Mouse (Mus musculus) limb, embryonic 15.5 days (tissue): ENCODE results near the gene Kcnq1. TPM values are rescaled to one million over a fixed set of nuclear protein-coding genes. Genes with fewer than 3 reads are reported as not detected.
A peak's percentile ranks its signal among the peaks of the same experiment; 100 is the strongest.

Source experiments
- ATAC-seq: fragments of 200-750 bp; cut with Nextera tagmentation; 2 replicates; pipeline ENCODE4 v1.8.0; 2017; ENCODE audit warnings: low read depth, moderate TSS enrichment; ENCODE audit not compliant: insufficient number of reproducible peaks, low FRiP score, low TSS enrichment
- H3K27ac ChIP-seq: fragments of 300-500 bp; sonication (generic); 2 replicates; pipeline ENCODE4 v1.5.1; 2015; ENCODE audit warnings: moderate library complexity, mild to moderate bottlenecking, inconsistent platforms
- H3K27me3 ChIP-seq: fragments of 300-500 bp; sonication (generic); 2 replicates; pipeline ENCODE4 v1.6.1; 2015; ENCODE audit warnings: inconsistent platforms
- H3K36me3 ChIP-seq: fragments of 300-500 bp; sonication (generic); 2 replicates; pipeline ENCODE4 v1.6.1; 2015; ENCODE audit warnings: inconsistent platforms
- H3K4me1 ChIP-seq: fragments of 300-500 bp; sonication (generic); 2 replicates; pipeline ENCODE4 v1.6.1; 2015; ENCODE audit warnings: inconsistent platforms
- H3K4me2 ChIP-seq: fragments of 300-500 bp; sonication (generic); 2 replicates; pipeline ENCODE4 v1.6.1; 2015; ENCODE audit warnings: mild to moderate bottlenecking, inconsistent platforms
- H3K4me3 ChIP-seq: fragments of 300-500 bp; sonication (generic); 2 replicates; pipeline ENCODE4 v1.5.1; 2015; ENCODE audit warnings: mild to moderate bottlenecking, inconsistent platforms
- H3K9ac ChIP-seq: fragments of 300-500 bp; sonication (generic); 2 replicates; pipeline ENCODE4 v1.6.1; 2015; ENCODE audit warnings: inconsistent platforms
- H3K9me3 ChIP-seq: fragments of 300-500 bp; sonication (generic); 2 replicates; pipeline ENCODE4 v1.6.1; 2016; ENCODE audit warnings: inconsistent platforms
- WGBS: fragments of 180-500 bp; shearing (Covaris S2); methylation state at CpG from one replicate; pipeline ENCODE4 v1.1.7; 2015; 5-methylcytosine and 5-hydroxymethylcytosine counted together
- polyA plus RNA-seq: library from polyadenylated mRNA; unstranded; fragments of >200 nt; fragmentation: Nextera tagmentation; extraction: Ambion mirVana; gene quantifications from 2 replicates; pipeline ENCODE4 v1.2.1, GENCODE M21; 2015

The Kcnq1 gene
- polyA plus RNA-seq, 1 experiment from 2014 or later = 1.1 TPM

GRCm38 (mm10) chr7:143444580-143444954 is 338.4 kb downstream of the Kcnq1 start:
- no peak overlapping the region for H3K27ac ChIP-seq
- H3K4me3 ChIP-seq = 0 out of 2 replicates have a peak overlapping the region, but pooled peaks have one; percentile 38
- no peak overlapping the region for H3K9ac ChIP-seq
- peaks cover 32% of the 10 kb centered on the region for H3K27me3 ChIP-seq
- H3K9me3 ChIP-seq = no peaks in the 10 kb centered on the region
- 49% methylated on average over 8 of the region's 8 CpGs for WGBS
- H3K4me2 ChIP-seq = peak overlapping the region; percentile 75; the same call in 1 of the 2 replicates
- ATAC-seq = no peak
- H3K4me1 ChIP-seq = peaks cover 31% of the 10 kb centered on the region
- no peaks in the 10 kb centered on the region for H3K36me3 ChIP-seq

DNA sequence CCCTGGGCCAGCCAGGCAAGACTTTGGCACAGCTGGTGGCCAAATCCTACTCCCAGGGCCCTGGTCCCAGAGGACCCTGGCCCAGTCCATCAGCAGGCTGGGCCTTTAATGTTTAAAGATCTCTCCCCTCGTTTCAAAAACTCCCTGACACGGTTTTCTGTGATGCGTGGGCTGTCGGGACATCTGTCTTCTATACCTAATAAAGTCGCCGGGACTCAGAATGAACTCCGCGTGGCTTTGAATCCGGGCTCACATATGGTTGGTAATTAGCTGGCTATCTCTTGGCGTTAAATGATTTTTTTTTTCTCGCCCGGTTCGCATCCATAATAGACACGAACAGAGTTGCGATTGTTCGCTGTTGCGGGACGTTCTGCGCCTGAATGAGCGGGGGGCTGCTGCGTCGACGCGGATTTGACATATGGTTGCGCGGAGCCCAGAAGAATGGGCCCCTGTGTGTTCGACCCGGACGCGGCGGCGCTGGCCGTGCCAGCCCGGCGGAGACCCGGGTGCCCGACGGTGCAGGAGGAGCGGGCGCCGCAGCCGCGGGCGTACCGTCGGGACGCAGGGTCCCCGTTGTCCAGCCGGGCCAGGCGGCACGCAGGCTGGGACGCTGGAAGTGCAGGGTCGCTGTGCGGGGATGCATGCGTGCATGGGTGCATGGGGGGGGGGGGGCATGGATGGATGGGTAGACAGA is 338.9 kb downstream of the Kcnq1 start:
- H3K4me3 ChIP-seq = peak overlapping the region; percentile 38
- peaks cover 32% of the 10 kb centered on the region for H3K27me3 ChIP-seq
- peak overlapping the region; percentile 38; the same call in 1 of the 2 replicates for H3K9ac ChIP-seq
- H3K9me3 ChIP-seq = no peaks in the 10 kb centered on the region
- H3K4me2 ChIP-seq = peak overlapping the region; percentile 75
- WGBS = 4% methylated on average over 55 of the region's 55 CpGs
- no peak overlapping the region for H3K27ac ChIP-seq
- H3K36me3 ChIP-seq = no peaks in the 10 kb centered on the region
- H3K4me1 ChIP-seq = peaks cover 31% of the 10 kb centered on the region
- ATAC-seq = no peak

DNA sequence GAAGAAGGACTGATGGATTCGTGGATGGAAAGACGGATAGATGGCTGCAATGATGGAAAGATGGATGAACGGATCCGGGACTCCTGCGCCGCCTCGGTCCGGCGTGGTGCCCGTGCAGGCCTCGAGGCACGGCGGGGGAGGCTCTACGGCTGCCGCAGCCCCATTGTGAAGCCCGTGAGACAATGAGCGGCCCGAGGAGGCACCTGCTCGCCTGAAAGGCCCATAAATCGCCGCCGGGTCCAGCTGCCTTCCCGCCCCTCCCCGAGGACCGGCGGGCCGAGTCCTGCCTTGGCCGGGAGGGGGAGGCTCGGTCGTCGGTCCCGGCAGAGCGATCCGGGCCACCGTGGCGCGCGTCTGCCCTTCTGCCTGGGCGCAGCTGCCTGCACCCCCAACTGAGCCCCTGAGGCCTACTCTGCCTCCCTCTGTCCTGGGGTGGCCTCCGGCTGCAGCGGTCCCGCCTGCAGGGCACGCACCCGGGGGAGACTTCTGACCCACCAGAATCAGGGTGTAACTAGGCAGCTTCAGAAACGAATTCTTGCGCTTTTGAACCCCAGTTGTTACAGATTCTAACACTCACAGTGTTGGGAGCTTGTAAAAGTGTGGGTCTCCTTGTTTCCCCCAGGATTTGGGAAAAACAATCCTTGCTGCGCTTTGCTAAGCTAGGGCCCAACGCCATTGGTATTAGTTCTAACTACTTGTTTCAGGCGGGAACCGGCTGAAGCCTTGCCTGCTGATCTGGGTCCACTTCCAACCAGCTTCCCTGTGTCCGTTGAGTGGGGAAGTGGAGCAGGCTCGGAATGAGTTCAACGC is 339.7 kb downstream of the Kcnq1 start:
- 6% methylated on average over 47 of the region's 53 CpGs for WGBS
- Histone ChIP-seq H3K4me2 (peak overlapping the region; percentile 75), H3K9me3 (no peaks in the 10 kb centered on the region), H3K4me3 (peak overlapping the region; percentile 38), H3K36me3 (no peaks in the 10 kb centered on the region), H3K4me1 (peaks cover 31% of the 10 kb centered on the region), H3K27me3 (peaks cover 32% of the 10 kb centered on the region), H3K9ac (peak overlapping the region; percentile 38; the same call in 1 of the 2 replicates), H3K27ac (peak overlapping the region; percentile 57)
- ATAC-seq = no peak

GRCm38 (mm10) chr7:143447130-143447529 is 341.0 kb downstream of the Kcnq1 start:
- H3K4me1 ChIP-seq = peaks cover 31% of the 10 kb centered on the region
- H3K9me3 ChIP-seq = no peaks in the 10 kb centered on the region
- no peak overlapping the region for H3K9ac ChIP-seq
- H3K4me2 ChIP-seq = no peak overlapping the region
- no peak for ATAC-seq
- no peak overlapping the region for H3K4me3 ChIP-seq
- H3K36me3 ChIP-seq = no peaks in the 10 kb centered on the region
- H3K27ac ChIP-seq = no peak overlapping the region
- 68% methylated on average over 2 of the region's 2 CpGs for WGBS
- H3K27me3 ChIP-seq = peaks cover 32% of the 10 kb centered on the region

- Histone ChIP-seq H3K27me3 (peaks cover 4% of the 10 kb centered on the region; the same call in 1 of the 2 replicates), H3K9me3 (peaks cover 16% of the 10 kb centered on the region), H3K4me3 (peak overlapping the region; percentile 59), H3K27ac (peak overlapping the region; percentile 87), H3K9ac (peak overlapping the region; percentile 68), H3K4me1 (peaks cover 29% of the 10 kb centered on the region), H3K36me3 (no peaks in the 10 kb centered on the region), H3K4me2 (peak overlapping the region; percentile 49)
- ATAC-seq = no peak
- WGBS = 24% methylated on average over 38 of the region's 38 CpGs
Measured at GRCm38 (mm10) chr7:143458963-143459331, 352.8 kb downstream of the Kcnq1 start.

DNA sequence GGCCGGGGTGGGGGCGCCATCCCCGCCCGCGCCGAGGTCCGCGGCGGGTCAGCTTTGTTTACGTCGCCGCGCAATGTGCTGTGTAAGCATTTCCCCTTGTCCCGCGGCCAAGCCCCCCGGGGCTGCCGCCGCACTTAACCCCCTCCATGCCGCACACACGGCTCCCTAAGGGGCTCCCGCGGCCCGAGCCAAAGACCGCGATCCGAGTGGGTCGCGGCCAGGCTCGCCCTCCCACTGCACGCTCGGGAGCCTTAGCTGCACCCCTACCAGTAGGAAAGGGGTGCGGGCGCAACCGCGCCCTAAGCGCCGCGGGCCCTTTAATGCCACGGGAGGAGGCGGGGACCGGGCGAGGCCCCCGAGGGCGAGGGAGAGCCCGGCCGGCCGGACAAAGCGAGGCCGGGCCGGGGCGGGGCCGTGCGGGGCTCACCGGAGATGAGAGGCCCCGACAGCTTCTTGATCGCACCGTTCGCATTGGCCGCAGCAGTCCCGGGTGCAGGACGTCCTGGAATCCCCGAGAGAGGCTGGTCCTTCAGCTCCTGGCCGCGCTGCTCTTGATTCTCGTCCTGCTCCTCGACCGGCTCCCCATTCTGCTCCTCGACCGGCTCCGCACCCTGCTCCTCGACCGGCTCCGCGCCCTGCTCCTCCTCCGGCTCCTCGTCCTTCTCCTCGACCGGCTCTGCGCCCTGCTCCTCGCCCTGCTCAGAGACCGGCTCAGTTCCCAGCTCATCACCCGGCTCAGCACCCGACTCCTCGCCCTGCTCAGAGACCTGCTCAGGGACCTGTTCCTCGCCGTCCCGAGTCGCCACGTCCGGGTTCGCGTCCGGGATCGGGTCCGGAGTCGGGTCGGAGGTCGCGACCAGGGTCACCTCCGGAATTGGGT is 353.4 kb downstream of the Kcnq1 start:
- Histone ChIP-seq H3K4me3 (peak overlapping the region; percentile 59), H3K9ac (peak overlapping the region; percentile 68), H3K4me1 (peaks cover 35% of the 10 kb centered on the region), H3K9me3 (peaks cover 16% of the 10 kb centered on the region), H3K36me3 (no peaks in the 10 kb centered on the region), H3K4me2 (peak overlapping the region; percentile 49), H3K27ac (peak overlapping the region; percentile 87), H3K27me3 (peaks cover 4% of the 10 kb centered on the region; the same call in 1 of the 2 replicates)
- ATAC-seq = no peak
- WGBS = 32% methylated on average over 96 of the region's 100 CpGs

GRCm38 (mm10) chr7:143460217-143460834 is 354.2 kb downstream of the Kcnq1 start:
- Histone ChIP-seq H3K9me3 (peaks cover 16% of the 10 kb centered on the region), H3K4me2 (peak overlapping the region; percentile 49), H3K27me3 (peaks cover 4% of the 10 kb centered on the region; the same call in 1 of the 2 replicates), H3K4me3 (peak overlapping the region; percentile 59), H3K9ac (peak overlapping the region; percentile 68), H3K27ac (peak overlapping the region; percentile 87), H3K36me3 (no peaks in the 10 kb centered on the region), H3K4me1 (peaks cover 43% of the 10 kb centered on the region)
- 39% methylated on average over 58 of the region's 60 CpGs for WGBS
- ATAC-seq = no peak

DNA sequence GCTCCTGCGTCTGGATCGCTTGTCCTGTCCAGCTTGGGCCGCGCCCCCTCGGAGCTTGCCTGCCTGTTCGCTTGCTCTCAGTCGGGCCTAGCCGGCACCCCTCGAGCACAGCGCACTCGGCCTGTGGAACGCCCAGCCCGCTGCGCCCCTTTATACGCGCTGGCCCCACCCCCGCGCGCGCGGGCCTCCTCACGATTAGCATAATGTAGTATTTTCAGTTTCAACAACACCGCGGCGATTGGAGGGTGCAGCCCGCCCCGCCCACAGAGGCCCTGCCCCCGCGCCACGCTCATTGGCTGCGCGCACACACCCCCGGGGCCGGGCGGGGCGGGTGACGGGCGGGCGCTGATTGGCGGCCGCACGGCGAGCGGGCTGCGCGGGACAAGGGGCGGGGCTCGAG is 354.7 kb downstream of the Kcnq1 start, which contains the start of gene Cdkn1c:
TSS of gene Cdkn1c (minus strand) at position 177 of the 400 bp plus-strand sequence.
- peak within 1 kb of the TSS; percentile 49 for H3K4me2 ChIP-seq
- peaks cover 16% of the 10 kb centered on the region for H3K9me3 ChIP-seq
- WGBS = 35% methylated on average over 44 of the region's 48 CpGs
- H3K4me1 ChIP-seq = peaks cover 48% of the 10 kb centered on the region
- peak within 1 kb of the TSS; percentile 68 for H3K9ac ChIP-seq
- H3K36me3 ChIP-seq = no peaks in the 10 kb centered on the region
- ATAC-seq = peak; percentile 84
- H3K27ac ChIP-seq = peak within 1 kb of the TSS; percentile 87
- peaks cover 4% of the 10 kb centered on the region; the same call in 1 of the 2 replicates for H3K27me3 ChIP-seq
- peak within 1 kb of the TSS; percentile 59 for H3K4me3 ChIP-seq

DNA sequence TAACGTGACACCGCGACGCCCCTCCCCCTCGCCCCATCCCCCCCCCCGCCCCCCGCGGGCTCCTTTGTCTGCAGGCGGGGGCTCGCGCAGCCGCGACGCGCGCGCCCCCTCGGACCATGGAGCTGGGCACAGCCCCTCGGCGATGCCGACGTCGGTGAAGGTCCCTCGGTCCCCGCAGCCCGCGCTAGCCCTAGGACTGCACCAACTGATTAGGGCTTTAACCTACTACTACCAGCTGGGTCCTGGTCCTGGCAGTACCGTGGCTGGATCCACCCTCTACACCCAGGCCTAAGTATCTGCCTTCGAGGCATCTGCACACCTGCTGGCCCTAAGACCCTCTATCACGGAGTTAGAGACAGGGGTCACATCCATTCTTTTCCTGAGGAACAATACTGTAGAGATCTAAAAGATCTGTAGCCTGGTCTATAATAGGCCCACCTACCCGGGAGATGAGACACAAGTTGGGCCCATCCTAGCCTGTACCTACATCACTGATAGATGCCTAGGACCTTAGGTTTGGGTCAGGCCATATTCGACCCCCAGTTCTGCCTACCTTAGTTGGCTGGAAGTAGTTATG is 355.2 kb downstream of the Kcnq1 start:
- peaks cover 16% of the 10 kb centered on the region for H3K9me3 ChIP-seq
- 34% methylated on average over 19 of the region's 32 CpGs for WGBS
- peaks cover 50% of the 10 kb centered on the region for H3K4me1 ChIP-seq
- H3K9ac ChIP-seq = no peak overlapping the region
- H3K4me3 ChIP-seq = peak overlapping the region; percentile 26
- peak overlapping the region; percentile 60 for H3K27ac ChIP-seq
- H3K4me2 ChIP-seq = peak overlapping the region; percentile 42
- ATAC-seq = peak; percentile 8
- H3K36me3 ChIP-seq = no peaks in the 10 kb centered on the region
- H3K27me3 ChIP-seq = peaks cover 4% of the 10 kb centered on the region; the same call in 1 of the 2 replicates

DNA sequence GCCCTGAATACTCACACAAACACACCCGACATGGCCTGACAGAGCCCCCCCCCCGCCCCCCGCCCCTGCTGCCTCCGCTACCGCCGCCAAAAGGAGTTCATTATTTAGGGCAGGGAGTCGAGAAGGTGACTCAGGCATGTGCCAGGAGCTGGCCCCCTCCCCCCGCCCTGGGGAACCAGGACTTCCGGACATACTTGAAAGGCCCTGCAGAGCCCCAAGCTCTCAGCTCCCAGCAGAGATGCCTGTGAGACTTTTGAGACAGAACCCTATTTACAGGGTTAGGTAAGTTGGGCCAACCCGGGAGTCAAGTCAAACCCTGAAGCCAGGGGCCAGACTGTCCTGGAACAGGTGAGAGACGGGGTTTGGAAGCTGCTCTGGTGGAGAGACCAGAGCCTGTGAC is 355.8 kb downstream of the Kcnq1 start:
- peak overlapping the region; percentile 60 for H3K27ac ChIP-seq
- peaks cover 4% of the 10 kb centered on the region; the same call in 1 of the 2 replicates for H3K27me3 ChIP-seq
- no peaks in the 10 kb centered on the region for H3K36me3 ChIP-seq
- H3K4me1 ChIP-seq = peaks cover 51% of the 10 kb centered on the region
- peak overlapping the region; percentile 42; the same call in 1 of the 2 replicates for H3K4me2 ChIP-seq
- peaks cover 16% of the 10 kb centered on the region for H3K9me3 ChIP-seq
- ATAC-seq = no peak
- no peak overlapping the region; the same call in 1 of the 2 replicates for H3K4me3 ChIP-seq
- no peak overlapping the region for H3K9ac ChIP-seq
- 36% methylated on average over 11 of the region's 11 CpGs for WGBS
